Mouse (Mus musculus): ENCODE results near the gene Clint1.

Clint1 gene

DNA sequence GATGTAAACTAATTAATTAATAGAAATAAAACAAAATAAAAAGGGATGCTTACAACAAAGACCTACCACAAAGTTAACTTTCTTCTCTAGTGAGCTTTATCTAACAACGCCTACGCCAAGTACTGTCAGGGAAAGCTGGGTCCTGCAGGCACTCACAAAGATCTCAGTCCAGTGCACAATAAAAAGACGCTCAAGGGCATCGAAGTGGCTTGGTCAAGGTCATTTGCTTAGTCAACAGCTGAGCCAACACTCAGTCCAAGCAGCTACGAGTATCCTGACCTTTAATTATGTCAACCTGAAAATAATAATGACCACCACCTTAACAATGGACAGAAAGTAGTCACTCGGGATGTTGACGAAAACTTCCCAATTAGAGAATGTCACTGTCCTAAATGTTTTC lies 90.4 kb downstream of the Clint1 start:
- DNase-seq: no peak

DNA sequence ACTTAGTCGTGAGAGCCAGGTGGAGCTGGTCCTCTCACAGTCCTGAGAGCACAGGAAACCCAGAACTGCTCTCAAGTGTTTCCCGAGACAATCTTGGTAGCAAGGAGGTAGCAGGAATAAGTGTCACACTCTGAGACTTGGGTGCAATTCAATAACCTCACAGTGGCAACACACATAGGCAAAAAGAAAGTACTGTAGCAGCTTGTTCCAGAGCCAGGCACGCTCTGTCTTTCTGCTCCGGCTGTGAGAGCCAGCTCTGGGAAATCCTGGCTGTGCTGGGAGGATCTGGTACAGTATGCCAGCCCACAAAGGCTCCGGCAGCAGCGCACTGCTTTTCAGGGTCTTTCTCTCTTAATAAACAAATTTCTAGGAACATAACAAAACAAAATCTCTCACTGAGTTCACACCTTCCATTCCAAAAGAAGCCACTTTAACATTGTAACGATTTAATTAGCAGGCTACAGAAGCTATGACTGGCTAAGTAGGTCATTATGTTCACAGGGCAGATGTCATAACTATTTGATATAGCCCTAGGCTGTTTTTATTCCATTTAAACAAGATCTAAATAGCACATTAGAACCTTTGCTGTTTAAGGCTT lies 91.4 kb downstream of the Clint1 start:
- DNase-seq: no peak

DNA sequence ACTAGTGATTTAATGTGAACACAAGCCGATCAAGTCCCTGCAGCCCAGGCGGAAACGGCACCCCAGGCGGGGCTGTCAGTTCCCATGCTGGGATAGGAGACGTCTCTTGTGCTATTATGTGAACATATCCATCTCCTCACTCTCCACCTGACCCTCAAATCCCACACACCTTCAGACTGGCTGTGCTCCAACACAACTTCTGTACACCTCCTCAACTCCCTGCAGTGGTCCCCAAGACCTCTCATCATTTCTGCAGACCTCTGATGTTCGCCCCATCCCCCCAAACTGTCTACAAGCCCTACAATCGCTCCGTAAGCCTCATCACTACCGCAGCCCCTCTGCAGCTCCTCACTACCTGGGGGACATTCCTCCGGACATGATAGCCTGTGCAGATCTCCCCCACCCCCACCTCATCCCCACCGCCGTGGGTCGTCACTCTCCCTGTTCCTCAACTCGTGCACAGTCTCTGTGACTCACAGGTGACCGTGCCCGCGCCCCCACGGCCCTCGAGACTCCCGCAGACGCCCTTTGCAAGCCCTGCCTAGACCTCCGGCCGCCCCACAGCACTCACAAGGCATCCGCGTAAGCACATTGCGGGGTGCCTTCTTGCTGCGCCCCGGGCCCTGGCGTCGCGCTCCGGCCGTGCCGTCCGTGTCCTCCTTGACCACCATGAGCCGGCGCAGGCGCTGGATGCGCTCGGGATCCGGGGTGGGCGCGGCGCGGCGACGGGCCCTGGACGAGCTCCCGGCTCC lies 92.2 kb downstream of the Clint1 start:
- DNase-seq: peak; percentile 35 to 40

DNA sequence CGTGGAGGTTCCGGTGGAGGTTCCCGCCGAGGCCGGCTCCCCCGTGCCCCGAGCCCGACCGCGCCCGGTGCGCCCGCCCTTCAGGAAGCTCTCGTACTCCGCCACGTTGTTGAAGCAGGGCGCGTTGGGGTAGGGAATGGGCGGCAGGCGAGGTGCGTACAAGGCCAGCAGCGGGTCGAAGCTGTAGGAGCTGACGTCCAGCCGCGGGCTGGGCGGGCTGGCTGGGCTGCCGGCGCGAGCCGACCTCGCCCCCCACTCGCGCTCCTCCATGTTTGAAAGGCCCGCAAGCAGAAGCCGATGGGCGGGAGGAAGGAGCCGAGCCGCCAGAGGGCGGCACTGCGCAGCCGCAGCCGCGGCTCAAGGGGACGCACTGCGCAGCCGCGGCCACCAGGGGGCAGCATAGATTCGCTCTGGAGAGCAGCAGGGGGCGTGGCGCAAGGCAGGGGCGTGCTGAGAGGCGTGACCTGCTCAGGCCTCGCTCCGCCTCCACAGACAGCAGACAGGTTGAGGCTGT lies 92.8 kb downstream of the Clint1 start, which contains the start of gene Lsm11:
Gene Lsm11 (minus strand): TSS at position 293 of the 514 bp plus-strand sequence.
- DNase-seq: peak; percentile 95 to 99

GRCm38 (mm10) chr11:45946796-45947195 lies 94.9 kb downstream of the Clint1 start:
- DNase-seq: no peak

- no peak for DNase-seq
Observed at GRCm38 (mm10) chr11:45947491-45947890, 95.6 kb downstream of the Clint1 start.

DNA sequence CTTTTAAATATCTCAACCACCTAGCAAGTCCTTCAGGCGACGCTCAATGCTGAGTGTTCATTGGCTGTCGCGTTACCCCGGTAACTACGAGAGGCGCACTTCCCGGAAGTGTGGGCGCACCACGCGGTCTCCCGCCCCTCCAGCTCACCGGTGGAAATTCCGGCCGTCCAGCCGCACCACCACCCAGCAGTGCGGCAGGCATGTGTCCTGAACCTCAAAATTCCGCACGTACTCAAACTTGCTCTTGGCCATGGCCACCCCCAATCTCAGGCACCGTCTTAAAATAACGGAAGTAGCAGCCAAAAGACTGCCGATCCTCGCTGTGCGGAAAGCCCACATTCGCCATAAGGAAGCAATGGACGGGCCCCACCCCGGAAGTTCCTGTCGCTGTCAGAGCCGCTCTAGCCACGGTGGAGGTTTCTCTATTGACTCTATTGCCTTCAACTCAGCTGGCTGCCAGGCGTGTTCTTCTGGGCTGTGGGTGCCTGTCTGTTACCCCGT lies 103.3 kb downstream of the Clint1 start, which contains the start of gene Thg1l:
Gene Thg1l (minus strand): TSS at position 368 of the 501 bp plus-strand sequence.
- DNase-seq: peak; percentile 89 to 91

GRCm38 (mm10) chr11:45959598-45959997 lies 107.7 kb downstream of the Clint1 start:
- no peak for DNase-seq

- no peak for DNase-seq
Observed at GRCm38 (mm10) chr11:45960003-45960402, 108.2 kb downstream of the Clint1 start.

Data from thymus, postnatal 36 days (tissue).